ENCODE assay signal across 7 mouse cellular contexts in genomic region chrX:167103501-167104246, GRCm38 (mm10).
A peak's percentile ranks its signal among the peaks of the same experiment; 100 is the strongest.
DNase-seq lines count a peak whose midpoint lies in the region; ATAC-seq lines count a peak whose summit lies in the region.

No protein-coding gene starts in this region.

- no peak for ATAC-seq in hindbrain, embryonic 12.5 days (ENCODE audit: low FRiP score)
- peak; percentile 48 for ATAC-seq in megakaryocyte, adult 5-6 weeks (ENCODE audit: poor library complexity, severe bottlenecking)

- 33% methylated on average over 12 of the region's 12 CpGs for WGBS in embryonic facial prominence, embryonic 10.5 days
- 49% methylated on average over 12 of the region's 12 CpGs for WGBS in hindbrain, embryonic 12.5 days

- peak overlapping the region; percentile 51; the same call in 1 of the 2 replicates for H3K27ac ChIP-seq in embryonic facial prominence, embryonic 10.5 days (replicated peaks)
- 0 out of 2 replicates have a peak overlapping the region, but pooled peaks have one; percentile 17 for H3K27ac ChIP-seq in hindbrain, embryonic 12.5 days

- H3K9ac ChIP-seq in hindbrain, embryonic 12.5 days, result no peak overlapping the region

- H3K9me3 ChIP-seq in embryonic facial prominence, embryonic 10.5 days, result no peaks in the 10 kb centered on the region
- no peaks in the 10 kb centered on the region for H3K9me3 ChIP-seq in hindbrain, embryonic 12.5 days (replicated peaks)

- no peak overlapping the region for H3K4me2 ChIP-seq in hindbrain, embryonic 12.5 days (replicated peaks)

- H3K4me1 ChIP-seq in embryonic facial prominence, embryonic 10.5 days, result peaks cover 5% of the 10 kb centered on the region; the same call in 1 of the 2 replicates
- H3K4me1 ChIP-seq in hindbrain, embryonic 12.5 days, result no peaks in the 10 kb centered on the region

- H3K36me3 ChIP-seq in embryonic facial prominence, embryonic 10.5 days (replicated peaks), result no peaks in the 10 kb centered on the region
- H3K36me3 ChIP-seq in hindbrain, embryonic 12.5 days, result no peaks in the 10 kb centered on the region

- no peak overlapping the region for H3K4me3 ChIP-seq in embryonic facial prominence, embryonic 10.5 days
- H3K4me3 ChIP-seq in hindbrain, embryonic 12.5 days, result no peak overlapping the region

- H3K27me3 ChIP-seq in embryonic facial prominence, embryonic 10.5 days (replicated peaks; ENCODE audit: low read depth, poor library complexity, severe bottlenecking), result peaks cover 98% of the 10 kb centered on the region
- peaks cover 43% of the 10 kb centered on the region for H3K27me3 ChIP-seq in hindbrain, embryonic 12.5 days

- DNase-seq in layer of hippocampus, postnatal 14 days (ENCODE audit: low spot score in 2 of 2), result peak; percentile 6 to 15
- DNase-seq in layer of hippocampus, adult 9-10 months (ENCODE audit: low spot score), result no peak
- DNase-seq in embryonic facial prominence, embryonic 10.5 days (ENCODE audit: low spot score), result peak; percentile 34
- no peak for DNase-seq in ovary, postnatal 14 days (ENCODE audit: low spot score)
- DNase-seq in spleen, adult 18-20 months, result no peak

Comparison
In these comparisons a context has a peak if more than half of its experiments do, and no peak if none do; other contexts are left out.
1. DNase-seq: peak in layer of hippocampus, postnatal 14 days (2 of 2) and embryonic facial prominence, embryonic 10.5 days (single experiment); none in layer of hippocampus, adult 9-10 months (single experiment), ovary, postnatal 14 days (single experiment) and spleen, adult 18-20 months (0 of 2).